9 mouse cellular contexts compared by ENCODE assay signal in genomic region chr16:64961690-64962089, GRCm38 (mm10).
A peak's percentile ranks its signal among the peaks of the same experiment; 100 is the strongest.
DNase-seq lines count a peak whose midpoint lies in the region; ATAC-seq and TF ChIP-seq lines count a peak whose summit lies in the region.
"Had no signal": no experiment of that assay in that cellular context is flagged by ENCODE, and none has a peak within 500 bp of the region (broad histone marks: within the 10 kb centered on the region; RNA-seq: fewer than 3 reads in every experiment).

No protein-coding gene starts in this region.

- 83% methylated on average over 4 of the region's 4 CpGs for WGBS in heart, adult 2 months
- 91% methylated on average over 4 of the region's 4 CpGs for WGBS in heart, embryonic 10.5 days
- 94% methylated on average over 4 of the region's 4 CpGs for WGBS in midbrain, embryonic 11.5 days
- 90% methylated on average over 4 of the region's 4 CpGs for WGBS in midbrain, embryonic 10.5 days
- 91% methylated on average over 4 of the region's 4 CpGs for WGBS in hindbrain, embryonic 10.5 days

- peak; percentile 58 for TF ChIP-seq CTCF in heart, adult 2 months (IDR thresholded peaks at IDR 0.05)

- no peaks in the 10 kb centered on the region for H3K36me3 ChIP-seq in heart, adult 2 months (ENCODE audit: control insufficient read depth, insufficient read depth, low read length)
- H3K36me3 ChIP-seq in heart, embryonic 10.5 days = no peaks in the 10 kb centered on the region
- no peaks in the 10 kb centered on the region for H3K36me3 ChIP-seq in midbrain, embryonic 11.5 days (ENCODE audit: control insufficient read depth, insufficient read depth, low read length)
- no peaks in the 10 kb centered on the region for H3K36me3 ChIP-seq in midbrain, embryonic 10.5 days
- no peaks in the 10 kb centered on the region for H3K36me3 ChIP-seq in hindbrain, embryonic 10.5 days

- no peak overlapping the region for H3K4me2 ChIP-seq in midbrain, embryonic 11.5 days

- no peak overlapping the region for H3K9ac ChIP-seq in heart, adult 2 months (ENCODE audit: low read depth, low read length)
- H3K9ac ChIP-seq in midbrain, embryonic 11.5 days (ENCODE audit: low read length) = no peak overlapping the region

- ATAC-seq in midbrain, embryonic 11.5 days (ENCODE audit: low FRiP score) = no peak
- peak; percentile 93 for ATAC-seq in activated CD4-positive, CD25-positive, alpha-beta regulatory T cell, adult 4 months

- H3K4me3 ChIP-seq in heart, adult 2 months = no peak overlapping the region
- H3K4me3 ChIP-seq in heart, embryonic 10.5 days = no peak overlapping the region
- no peak overlapping the region for H3K4me3 ChIP-seq in midbrain, embryonic 11.5 days (ENCODE audit: low read depth, low read length)
- no peak overlapping the region for H3K4me3 ChIP-seq in midbrain, embryonic 10.5 days
- no peak overlapping the region for H3K4me3 ChIP-seq in hindbrain, embryonic 10.5 days

- H3K79me2 ChIP-seq in heart, adult 2 months (replicated peaks; ENCODE audit: control insufficient read depth, insufficient read depth, low read length) = no peaks in the 10 kb centered on the region

- H3K27ac ChIP-seq in heart, adult 2 months = no peak overlapping the region
- H3K27ac ChIP-seq in heart, embryonic 10.5 days = no peak overlapping the region
- no peak overlapping the region for H3K27ac ChIP-seq in midbrain, embryonic 11.5 days (ENCODE audit: low read depth, low read length)
- H3K27ac ChIP-seq in midbrain, embryonic 10.5 days (replicated peaks) = no peak overlapping the region
- no peak overlapping the region for H3K27ac ChIP-seq in hindbrain, embryonic 10.5 days

- TF ChIP-seq EP300 in heart, adult 2 months (IDR thresholded peaks at IDR 0.05; ENCODE audit: insufficient read depth, low read depth, low read length) = no peak

- DNase-seq in heart, adult 2 months = no peak
- DNase-seq in heart, embryonic 10.5 days (ENCODE audit: low spot score) = no peak
- DNase-seq in midbrain, embryonic 11.5 days (ENCODE audit: low spot score, missing footprints) = peak; percentile 77
- DNase-seq in midbrain, embryonic 10.5 days (ENCODE audit: low spot score) = no peak
- DNase-seq in thymus, postnatal 14 days = peak; percentile 34
- no peak for DNase-seq in hindbrain, embryonic 10.5 days (ENCODE audit: low spot score)
- no peak for DNase-seq in spleen, adult 18-20 months
- DNase-seq: heart, postnatal 4 days had no signal

- intact Hi-C loops in heart, adult 2 months (cut with DNase I) = no loop called here

- H3K9me3 ChIP-seq in heart, embryonic 10.5 days = no peaks in the 10 kb centered on the region
- no peaks in the 10 kb centered on the region for H3K9me3 ChIP-seq in midbrain, embryonic 11.5 days (ENCODE audit: control insufficient read depth, low read length)
- peaks cover 3% of the 10 kb centered on the region; the same call in 1 of the 2 replicates for H3K9me3 ChIP-seq in midbrain, embryonic 10.5 days (replicated peaks)
- H3K9me3 ChIP-seq in hindbrain, embryonic 10.5 days = no peaks in the 10 kb centered on the region

- TF ChIP-seq POLR2A in heart, adult 2 months (IDR thresholded peaks at IDR 0.05; ENCODE audit: insufficient read depth, low read depth, low read length) = no peak

- no peaks in the 10 kb centered on the region for H3K4me1 ChIP-seq in heart, adult 2 months (ENCODE audit: control insufficient read depth, insufficient read depth, low read length)
- no peaks in the 10 kb centered on the region for H3K4me1 ChIP-seq in heart, embryonic 10.5 days
- no peaks in the 10 kb centered on the region for H3K4me1 ChIP-seq in midbrain, embryonic 11.5 days (ENCODE audit: control insufficient read depth, insufficient read depth, low read length)
- no peaks in the 10 kb centered on the region for H3K4me1 ChIP-seq in midbrain, embryonic 10.5 days
- H3K4me1 ChIP-seq in hindbrain, embryonic 10.5 days (replicated peaks) = no peaks in the 10 kb centered on the region

- no peaks in the 10 kb centered on the region for H3K27me3 ChIP-seq in heart, adult 2 months (ENCODE audit: control insufficient read depth, insufficient read depth, low read length)
- no peaks in the 10 kb centered on the region for H3K27me3 ChIP-seq in heart, embryonic 10.5 days (ENCODE audit: insufficient read depth, poor library complexity, severe bottlenecking)
- no peaks in the 10 kb centered on the region for H3K27me3 ChIP-seq in midbrain, embryonic 11.5 days (ENCODE audit: control insufficient read depth, insufficient read depth, low read length)
- H3K27me3 ChIP-seq in midbrain, embryonic 10.5 days (ENCODE audit: low read depth, poor library complexity, severe bottlenecking) = no peaks in the 10 kb centered on the region
- H3K27me3 ChIP-seq in hindbrain, embryonic 10.5 days (ENCODE audit: insufficient read depth, poor library complexity, severe bottlenecking) = no peaks in the 10 kb centered on the region

Comparison
In these comparisons a context has a peak if more than half of its experiments do, and no peak if none do; other contexts are left out.
1. DNase-seq: peak in midbrain, embryonic 11.5 days (single experiment) and thymus, postnatal 14 days (single experiment); none in heart, adult 2 months (0 of 2), heart, embryonic 10.5 days (single experiment), midbrain, embryonic 10.5 days (single experiment), hindbrain, embryonic 10.5 days (single experiment) and spleen, adult 18-20 months (0 of 2).